Mouse (Mus musculus) brain, embryonic 14.5 days (tissue): ENCODE results near the gene Frg2f1.

ENCODE experiments used
- CTCF ChIP-seq: fragments of 200-500 bp; IDR thresholded peaks from 2 replicates; pipeline ENCODE4 v1.5.1; 2012; ENCODE audit warnings: inconsistent platforms, mild to moderate bottlenecking, moderate library complexity, borderline replicate concordance; ENCODE audit not compliant: insufficient read depth, insufficient read length; ENCODE audit errors: extremely low read depth
- POLR2A ChIP-seq: fragments of 200-500 bp; IDR thresholded peaks from 2 replicates; pipeline ENCODE4 v1.6.1; 2012; ENCODE audit warnings: mild to moderate bottlenecking, inconsistent platforms, borderline replicate concordance; ENCODE audit not compliant: poor library complexity, insufficient read depth, insufficient read length, severe bottlenecking; ENCODE audit errors: extremely low read depth

DNA sequence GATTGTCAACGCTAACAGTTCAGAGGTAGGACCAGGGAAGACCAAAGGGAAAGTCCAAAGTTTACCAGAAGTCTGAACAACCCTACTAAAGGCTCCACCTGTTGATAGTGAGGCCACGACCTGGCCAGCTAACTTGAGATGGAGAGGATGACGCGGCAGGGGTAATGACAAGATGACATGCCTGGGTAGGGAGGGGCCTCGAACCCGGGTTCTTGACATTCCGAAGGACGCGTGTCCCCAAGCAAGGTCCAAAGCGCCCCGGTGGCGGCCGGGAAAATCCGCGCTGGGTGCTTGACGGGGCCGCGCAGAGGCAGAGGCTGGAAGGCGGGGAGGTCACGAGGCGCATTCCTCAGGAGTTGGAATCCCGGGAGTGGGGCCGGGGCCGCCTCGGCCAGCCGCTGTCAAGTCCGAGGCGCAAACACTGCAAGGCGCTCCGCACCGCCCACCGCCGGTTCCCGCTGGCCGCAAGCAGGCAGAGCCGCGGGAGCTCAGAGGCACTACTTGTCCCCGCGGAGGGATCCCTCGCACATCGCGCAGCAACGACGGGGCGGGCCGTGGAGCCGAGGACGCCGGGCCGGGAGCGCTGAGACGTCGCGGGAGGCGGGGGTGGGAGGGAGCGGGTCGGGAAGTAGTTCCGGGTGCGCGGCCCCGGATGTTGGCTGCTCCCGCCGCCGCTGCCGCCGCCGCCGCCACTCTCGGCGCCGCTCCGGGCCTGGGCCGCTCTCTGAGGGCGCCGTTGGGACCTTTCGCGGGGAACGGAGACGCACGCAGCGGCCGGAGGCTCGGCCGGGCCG is at the start of gene Frg2f1:
- TF ChIP-seq POLR2A (peak; percentile 68), CTCF (no peak)
